Mouse (Mus musculus) hindbrain, embryonic 12.5 days (tissue): Measurements from ENCODE around the gene Oscp1. TPM values are rescaled to one million over a fixed set of nuclear protein-coding genes. Genes with fewer than 3 reads are reported as not detected.

Experiments
- ATAC-seq: fragments of 200-750 bp; cut with Nextera tagmentation; 2 replicates; pipeline ENCODE4 v1.8.0; 2017; ENCODE audit warnings: moderate TSS enrichment; ENCODE audit not compliant: low FRiP score
- H3K27ac ChIP-seq: fragments of 300-500 bp; sonication (generic); 2 replicates; pipeline ENCODE4 v1.5.1; 2016; ENCODE audit warnings: mild to moderate bottlenecking
- H3K27me3 ChIP-seq: fragments of 300-500 bp; sonication (generic); 2 replicates; pipeline ENCODE4 v1.6.1; 2016; ENCODE audit warnings: mild to moderate bottlenecking
- H3K36me3 ChIP-seq: fragments of 300-500 bp; sonication (generic); 2 replicates; pipeline ENCODE4 v1.6.1; 2016; ENCODE audit warnings: mild to moderate bottlenecking
- H3K4me1 ChIP-seq: fragments of 300-500 bp; sonication (generic); 2 replicates; pipeline ENCODE4 v1.6.1; 2016
- H3K4me2 ChIP-seq: fragments of 300-500 bp; sonication (generic); replicated peaks from 2 replicates; pipeline ENCODE4 v1.6.1; 2016; ENCODE audit warnings: mild to moderate bottlenecking
- H3K4me3 ChIP-seq: fragments of 300-500 bp; sonication (generic); 2 replicates; pipeline ENCODE4 v1.5.1; 2016; ENCODE audit warnings: mild to moderate bottlenecking
- H3K9ac ChIP-seq: fragments of 300-500 bp; sonication (generic); 2 replicates; pipeline ENCODE4 v1.6.1; 2016; ENCODE audit warnings: mild to moderate bottlenecking, moderate library complexity
- H3K9me3 ChIP-seq: fragments of 300-500 bp; sonication (generic); replicated peaks from 2 replicates; pipeline ENCODE4 v1.6.1; 2016; ENCODE audit warnings: mild to moderate bottlenecking
- WGBS: fragments of 180-500 bp; shearing (Covaris S2); methylation state at CpG from one replicate; pipeline ENCODE4 v1.1.7; 2016; 5-methylcytosine and 5-hydroxymethylcytosine counted together
- polyA plus RNA-seq: library from polyadenylated mRNA; unstranded; fragments of >200 nt; fragmentation: Nextera tagmentation; extraction: Ambion mirVana; gene quantifications from 2 replicates; pipeline ENCODE4 v1.2.1, GENCODE M21; 2016

The Oscp1 gene
- polyA plus RNA-seq, 1 experiment from 2014 or later: 25.0 TPM

DNA sequence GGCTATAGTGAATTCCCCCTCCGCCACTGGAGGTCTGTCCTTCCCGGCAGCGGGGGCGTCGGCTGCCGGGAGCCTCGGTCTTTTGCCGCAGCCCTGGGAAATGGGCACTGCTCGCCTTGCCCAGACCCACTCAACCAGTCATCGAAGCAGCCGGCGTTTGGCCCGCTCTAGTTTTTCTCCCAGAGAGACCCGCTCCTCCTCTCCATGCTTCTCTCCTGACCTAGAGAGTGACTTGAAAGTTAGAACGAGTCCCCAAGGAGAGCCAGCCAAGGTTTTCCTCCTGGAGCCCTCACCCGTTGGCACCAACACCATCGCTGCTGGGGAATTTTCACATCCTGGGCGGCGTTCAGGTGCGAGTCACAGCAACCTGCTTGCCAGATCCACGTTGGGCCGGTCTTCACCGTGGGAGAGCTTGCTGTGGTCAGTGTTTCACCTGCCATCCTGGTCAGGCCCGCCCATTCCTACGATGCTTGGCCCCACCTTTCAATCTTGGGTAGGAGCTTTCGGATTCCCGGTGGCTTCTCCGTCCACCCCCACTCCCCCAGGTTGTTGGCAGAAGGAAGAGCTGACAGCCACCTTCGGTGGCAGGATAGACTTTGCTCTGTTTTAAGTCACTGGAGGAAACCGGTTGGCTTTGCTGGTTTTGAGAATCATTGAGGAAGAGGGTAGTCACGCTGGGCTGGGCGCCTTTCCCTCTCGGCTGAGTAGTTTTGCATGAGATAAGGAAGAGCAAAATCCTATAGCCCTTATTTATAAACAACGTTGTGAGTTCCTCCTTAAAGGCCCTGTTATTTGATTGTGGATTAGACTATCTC lies 46.1 kb downstream of the Oscp1 start:
- Histone ChIP-seq H3K36me3 (peaks cover 7% of the 10 kb centered on the region; the same call in 1 of the 2 replicates), H3K4me2 (peak overlapping the region; percentile 97), H3K9me3 (no peaks in the 10 kb centered on the region), H3K4me3 (peak overlapping the region; percentile 94), H3K27ac (peak overlapping the region; percentile 30; the same call in 1 of the 2 replicates), H3K9ac (peak overlapping the region; percentile 91), H3K27me3 (no peaks in the 10 kb centered on the region), H3K4me1 (peaks cover 49% of the 10 kb centered on the region)
- 3% methylated on average over 34 of the region's 34 CpGs for WGBS
- ATAC-seq: peak; percentile 54

DNA sequence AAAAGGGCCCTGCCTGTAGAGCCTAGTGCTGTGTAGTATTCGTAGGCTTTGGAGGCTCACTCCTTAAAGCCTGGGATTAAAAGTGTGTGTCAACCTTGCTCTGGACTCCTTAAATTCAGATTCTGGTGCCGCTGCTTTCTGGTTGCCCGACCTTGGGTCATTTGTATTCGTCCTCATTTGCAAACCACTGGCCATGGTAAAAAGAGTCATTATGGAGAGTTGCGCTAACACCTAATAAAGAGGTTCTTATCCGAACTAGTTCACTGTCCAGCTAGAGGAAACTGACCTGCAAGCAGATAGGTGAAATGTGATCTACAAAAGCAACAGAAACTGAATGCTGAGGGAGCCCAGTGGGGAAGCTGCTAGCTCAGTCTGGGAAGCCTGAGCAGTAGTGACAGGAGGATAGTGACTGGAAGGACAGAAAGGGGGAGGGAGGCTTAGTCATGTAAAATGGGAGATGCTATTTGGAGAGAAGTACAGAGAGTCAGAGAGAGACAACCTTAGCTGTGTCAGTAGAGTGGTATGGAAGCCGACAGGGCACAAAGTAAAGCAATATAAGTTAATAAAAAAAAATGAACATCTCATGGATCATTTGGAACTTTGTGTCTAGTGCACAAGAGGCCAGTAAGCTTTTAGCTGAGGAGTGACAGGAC lies 46.9 kb downstream of the Oscp1 start:
- peak overlapping the region; percentile 97 for H3K4me2 ChIP-seq
- ATAC-seq: no peak
- H3K9ac ChIP-seq: peak overlapping the region; percentile 91
- H3K36me3 ChIP-seq: 0 out of 2 replicates have a peak, but pooled peaks cover under 1% of the 10 kb centered on the region
- whole genome bisulfite sequencing: 49% methylated on average over 7 of the region's 7 CpGs
- no peaks in the 10 kb centered on the region for H3K27me3 ChIP-seq
- no peaks in the 10 kb centered on the region for H3K9me3 ChIP-seq
- peaks cover 57% of the 10 kb centered on the region for H3K4me1 ChIP-seq
- no peak overlapping the region for H3K27ac ChIP-seq
- H3K4me3 ChIP-seq: peak overlapping the region; percentile 94

DNA sequence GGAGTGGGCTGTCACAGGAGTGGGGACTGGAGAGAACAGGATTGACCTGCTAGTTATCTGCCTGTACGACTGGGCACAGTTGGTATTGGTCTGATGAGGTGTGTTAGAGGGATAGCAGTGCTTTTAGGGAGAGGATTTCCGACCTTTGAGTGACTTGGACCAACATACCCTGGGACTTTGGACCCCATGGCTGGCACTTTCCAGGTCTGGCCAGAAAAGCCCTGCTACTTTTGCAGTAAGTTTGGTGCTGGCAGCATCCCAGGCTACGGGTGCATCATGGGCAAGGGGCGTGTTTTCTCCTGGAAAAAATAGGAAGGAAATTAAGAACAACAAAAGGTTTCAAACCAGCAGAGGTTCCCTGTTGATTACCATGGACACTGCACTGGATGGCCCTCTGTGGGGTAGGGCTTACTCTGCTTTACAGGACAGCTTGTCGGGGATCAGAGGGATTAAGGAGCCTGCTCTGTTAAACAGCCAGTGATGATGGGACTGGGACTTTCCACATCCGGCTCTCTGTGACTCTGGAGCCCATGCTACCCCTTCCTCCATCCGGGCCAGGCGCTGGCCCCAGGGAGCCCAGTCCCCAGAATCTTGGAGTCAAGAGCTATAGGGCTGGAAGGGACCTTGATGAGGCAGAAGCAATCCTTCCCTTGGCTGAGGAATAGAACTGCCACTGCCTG lies 49.8 kb downstream of the Oscp1 start:
- no peak overlapping the region for H3K27ac ChIP-seq

DNA sequence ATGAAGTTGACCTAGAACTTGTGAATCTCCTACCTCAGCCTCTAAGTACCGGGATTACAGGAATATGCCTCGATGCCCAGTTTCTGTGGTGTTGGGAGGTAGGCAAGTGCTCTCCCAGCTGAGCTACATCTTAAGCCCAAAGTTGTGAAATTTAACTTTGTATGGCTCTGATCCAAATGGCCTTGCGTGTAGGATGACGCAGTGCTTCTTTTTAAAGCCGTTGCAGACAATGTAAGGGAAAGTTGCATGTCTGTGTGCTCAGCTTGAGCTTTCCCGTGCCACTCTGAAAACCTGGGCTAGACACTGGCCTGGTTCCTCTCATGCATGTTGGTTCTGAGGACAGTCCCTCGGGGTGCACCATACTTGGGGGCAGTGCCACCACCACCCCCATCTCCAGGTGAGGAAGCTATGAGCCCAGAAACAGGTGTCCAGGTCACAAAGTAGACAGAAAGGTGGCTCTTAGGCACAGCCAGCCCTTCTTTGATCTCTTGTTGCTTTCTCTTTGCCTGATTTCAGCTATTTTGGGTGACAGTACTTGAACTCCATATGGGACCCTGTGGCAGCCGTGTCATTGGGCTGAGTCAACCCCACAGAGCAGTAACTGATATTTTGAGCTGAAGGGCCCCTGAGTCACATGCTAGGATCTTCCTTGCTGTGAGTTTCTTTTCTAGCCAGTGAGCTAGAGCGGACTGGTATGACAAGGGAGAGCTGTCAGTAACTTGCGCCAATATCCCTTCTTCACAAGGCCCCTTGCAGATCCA lies 51.4 kb downstream of the Oscp1 start:
- Histone ChIP-seq H3K9ac (0 out of 2 replicates have a peak overlapping the region, but pooled peaks have one; percentile 33), H3K27ac (peak overlapping the region; percentile 75), H3K4me2 (peak overlapping the region; percentile 9), H3K4me1 (peaks cover 61% of the 10 kb centered on the region), H3K27me3 (no peaks in the 10 kb centered on the region), H3K4me3 (no peak overlapping the region), H3K9me3 (no peaks in the 10 kb centered on the region), H3K36me3 (no peaks in the 10 kb centered on the region)
- no peak for ATAC-seq
- 78% methylated on average over 10 of the region's 10 CpGs for WGBS

More for the DNA sequence above, 49.8 kb downstream of the Oscp1 start:
- no peaks in the 10 kb centered on the region for H3K36me3 ChIP-seq
- WGBS: 65% methylated on average over 8 of the region's 8 CpGs
- H3K9me3 ChIP-seq: no peaks in the 10 kb centered on the region
- H3K4me2 ChIP-seq: no peak overlapping the region
- 0 out of 2 replicates have a peak overlapping the region, but pooled peaks have one; percentile 13 for H3K9ac ChIP-seq
- H3K4me1 ChIP-seq: peaks cover 63% of the 10 kb centered on the region
- ATAC-seq: no peak
- no peak overlapping the region for H3K4me3 ChIP-seq
- no peaks in the 10 kb centered on the region for H3K27me3 ChIP-seq

DNA sequence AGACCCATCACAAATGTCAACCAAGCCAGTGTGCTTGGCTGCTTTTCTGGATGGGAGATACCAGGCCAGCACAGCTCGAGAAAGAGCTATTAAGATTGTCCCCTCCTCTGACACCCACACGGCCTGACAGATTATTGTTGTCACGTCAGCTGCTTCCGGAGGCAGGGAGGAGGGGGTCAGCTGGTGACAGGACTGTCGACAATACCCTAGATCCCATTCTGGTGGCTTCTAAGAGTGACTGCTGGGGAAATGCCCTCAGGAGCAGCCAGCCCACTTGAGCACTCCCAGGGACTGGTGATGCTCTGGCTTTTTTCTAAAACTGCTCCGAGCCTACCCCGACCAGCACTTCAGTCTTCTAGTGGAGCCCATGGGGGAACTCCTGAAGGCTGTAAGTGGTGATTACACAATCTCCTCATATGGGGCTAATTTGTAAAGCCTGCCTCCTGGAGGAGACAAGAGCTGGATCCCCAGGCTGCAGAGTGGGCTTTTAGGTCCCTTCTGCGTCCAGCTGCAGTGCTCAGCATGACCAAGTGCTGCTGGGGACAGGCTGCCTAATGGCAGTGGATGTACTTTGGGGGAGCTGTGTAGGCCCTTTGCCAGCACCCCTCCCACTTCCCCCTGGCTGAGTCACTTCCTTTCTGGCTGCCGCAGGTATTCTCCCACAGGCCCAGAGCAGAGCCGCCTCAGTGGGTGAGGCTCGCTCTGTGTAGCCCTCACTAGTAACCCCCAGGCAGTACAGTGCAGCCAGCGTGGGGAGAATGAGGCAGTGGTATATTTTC lies 52.2 kb downstream of the Oscp1 start:
- Histone ChIP-seq H3K36me3 (no peaks in the 10 kb centered on the region), H3K27ac (peak overlapping the region; percentile 75), H3K9me3 (no peaks in the 10 kb centered on the region), H3K4me2 (peak overlapping the region; percentile 9), H3K9ac (peak overlapping the region; percentile 33), H3K27me3 (no peaks in the 10 kb centered on the region), H3K4me3 (no peak overlapping the region), H3K4me1 (peaks cover 58% of the 10 kb centered on the region)
- peak; percentile 58 for ATAC-seq
- WGBS: 12% methylated on average over 12 of the region's 12 CpGs

DNA sequence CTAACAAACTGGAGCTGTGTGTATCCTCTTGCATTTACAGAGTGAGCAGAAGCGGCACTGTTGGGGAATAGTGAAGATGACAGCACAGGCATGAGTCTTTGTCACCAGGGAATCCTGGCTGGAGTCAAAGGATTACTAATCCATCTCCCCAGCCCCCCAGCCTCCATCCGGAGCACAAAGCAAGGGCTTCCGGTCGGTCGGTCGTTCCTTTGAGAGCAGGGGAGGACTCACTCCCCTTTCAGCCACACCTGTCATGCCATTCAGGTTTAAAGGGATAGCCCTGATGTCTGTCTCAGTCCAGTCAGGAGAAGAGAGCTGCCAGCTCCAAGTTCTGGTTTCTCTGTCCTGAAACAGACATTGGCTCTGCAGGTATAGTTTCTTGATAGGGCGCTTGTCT lies 52.8 kb downstream of the Oscp1 start:
- ATAC-seq: no peak
- H3K9ac ChIP-seq: peak overlapping the region; percentile 33
- no peaks in the 10 kb centered on the region for H3K27me3 ChIP-seq
- peak overlapping the region; percentile 75 for H3K27ac ChIP-seq
- H3K4me3 ChIP-seq: no peak overlapping the region
- H3K36me3 ChIP-seq: no peaks in the 10 kb centered on the region
- peaks cover 58% of the 10 kb centered on the region for H3K4me1 ChIP-seq
- peak overlapping the region; percentile 9 for H3K4me2 ChIP-seq
- 24% methylated on average over 7 of the region's 7 CpGs for WGBS
- no peaks in the 10 kb centered on the region for H3K9me3 ChIP-seq

DNA sequence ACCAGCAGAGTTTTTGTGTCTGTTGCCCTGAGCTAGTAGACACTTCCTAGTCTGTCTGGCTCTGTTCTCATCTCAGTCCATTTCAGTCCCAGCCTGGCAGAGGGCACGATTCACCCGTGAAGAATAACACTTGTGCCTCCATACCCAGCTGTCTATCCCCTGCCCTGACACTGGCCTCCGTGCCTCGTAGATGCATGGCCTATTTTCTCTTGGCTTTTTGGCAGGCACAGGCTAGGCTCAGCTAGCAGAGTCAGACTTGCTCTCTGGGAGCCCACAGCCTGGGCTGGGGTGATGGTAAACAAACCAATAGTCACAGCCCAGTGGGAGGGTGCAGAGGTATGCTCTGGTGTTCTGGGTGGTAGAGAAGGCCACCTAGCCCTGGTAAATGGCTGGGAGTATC lies 54.9 kb downstream of the Oscp1 start:
- Histone ChIP-seq H3K9me3 (no peaks in the 10 kb centered on the region), H3K4me3 (no peak overlapping the region), H3K4me1 (peaks cover 46% of the 10 kb centered on the region), H3K27ac (no peak overlapping the region), H3K9ac (no peak overlapping the region), H3K36me3 (0 out of 2 replicates have a peak, but pooled peaks cover 6% of the 10 kb centered on the region), H3K27me3 (no peaks in the 10 kb centered on the region), H3K4me2 (no peak overlapping the region)
- 85% methylated on average over 4 of the region's 4 CpGs for WGBS
- ATAC-seq: no peak

DNA sequence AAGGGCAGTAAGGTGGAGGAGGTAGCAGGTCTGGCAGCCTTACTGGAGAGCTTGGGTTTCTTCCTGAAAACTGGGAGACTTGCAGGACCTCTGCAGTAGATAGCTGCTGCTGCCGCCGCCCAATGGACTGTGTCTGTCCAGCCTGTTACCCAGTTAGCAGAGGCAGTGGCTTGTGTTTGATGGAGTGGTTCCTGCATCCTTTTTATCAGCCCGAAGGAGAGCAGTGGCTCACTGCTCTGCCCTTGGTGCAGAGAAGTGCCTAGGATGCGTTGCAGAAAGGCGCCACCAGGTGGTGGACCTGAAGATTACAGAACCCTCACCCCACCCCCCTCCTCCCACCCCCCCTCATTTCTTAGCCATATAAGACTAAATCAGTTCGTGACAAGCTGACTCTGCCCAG lies 55.6 kb downstream of the Oscp1 start:
- 18% methylated on average over 6 of the region's 6 CpGs for WGBS
- ATAC-seq: no peak
- Histone ChIP-seq H3K27me3 (no peaks in the 10 kb centered on the region), H3K9ac (no peak overlapping the region), H3K4me2 (no peak overlapping the region), H3K4me3 (no peak overlapping the region), H3K27ac (no peak overlapping the region), H3K36me3 (0 out of 2 replicates have a peak, but pooled peaks cover 9% of the 10 kb centered on the region), H3K9me3 (no peaks in the 10 kb centered on the region), H3K4me1 (peaks cover 42% of the 10 kb centered on the region)

DNA sequence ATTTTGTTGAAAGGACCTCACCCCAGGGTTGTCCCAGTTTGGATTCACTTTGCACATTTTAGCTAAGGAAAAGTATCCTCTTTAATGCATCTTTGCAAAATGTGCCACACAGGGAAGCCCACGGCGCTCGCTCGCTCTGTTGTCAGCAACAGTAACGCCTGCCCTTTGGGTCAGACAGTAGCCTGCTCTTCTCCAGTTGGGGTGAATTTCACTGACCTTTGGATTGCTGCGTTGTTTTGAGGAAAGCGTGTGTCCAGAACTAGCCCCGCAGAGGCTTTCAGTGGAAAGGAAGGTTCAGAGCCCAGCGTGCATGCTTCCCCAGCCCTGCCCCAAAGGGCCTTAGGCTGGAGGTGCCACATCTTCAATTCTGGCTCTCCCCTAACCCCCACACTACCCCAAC lies 57.0 kb downstream of the Oscp1 start:
- Histone ChIP-seq H3K27me3 (no peaks in the 10 kb centered on the region), H3K36me3 (0 out of 2 replicates have a peak, but pooled peaks cover 12% of the 10 kb centered on the region), H3K27ac (no peak overlapping the region), H3K4me1 (peaks cover 31% of the 10 kb centered on the region), H3K4me2 (no peak overlapping the region), H3K9me3 (no peaks in the 10 kb centered on the region), H3K9ac (no peak overlapping the region), H3K4me3 (no peak overlapping the region)
- ATAC-seq: no peak
- WGBS: 82% methylated on average over 9 of the region's 9 CpGs

DNA sequence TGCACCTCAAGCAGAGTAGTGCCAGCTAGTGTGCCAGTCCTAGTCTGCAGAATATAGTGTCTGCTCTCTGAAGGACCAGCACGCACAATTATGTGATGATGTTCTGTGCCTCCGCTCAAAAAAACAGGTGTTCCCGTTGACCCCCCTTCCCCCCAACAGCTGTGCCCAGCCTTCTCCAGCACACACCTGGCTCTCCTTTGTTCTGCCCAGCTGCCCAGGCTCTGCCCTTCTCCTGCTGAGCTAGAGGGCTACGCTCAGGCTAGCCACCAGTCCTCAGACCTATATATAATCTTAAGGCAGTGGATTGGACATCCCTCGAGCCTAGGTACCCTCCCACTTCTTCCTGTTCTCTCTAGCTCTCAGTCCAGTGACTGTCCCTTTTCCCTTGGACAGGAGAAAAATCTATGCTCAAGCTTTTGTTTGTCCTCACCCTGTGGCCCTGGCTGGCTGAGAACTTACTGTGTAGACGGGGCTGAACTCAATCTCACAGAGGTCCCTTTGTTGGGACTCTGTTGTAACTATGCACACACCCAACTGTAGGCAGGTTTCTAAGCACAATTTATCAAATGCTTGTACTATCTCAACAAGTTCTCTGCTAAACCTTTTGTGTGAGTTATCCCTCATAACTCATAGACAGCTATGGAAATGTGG lies 57.6 kb downstream of the Oscp1 start:
- 0 out of 2 replicates have a peak, but pooled peaks cover 2% of the 10 kb centered on the region for H3K9me3 ChIP-seq
- H3K27ac ChIP-seq: no peak overlapping the region
- no peak overlapping the region for H3K4me2 ChIP-seq
- H3K27me3 ChIP-seq: no peaks in the 10 kb centered on the region
- H3K36me3 ChIP-seq: peaks cover 15% of the 10 kb centered on the region; the same call in 1 of the 2 replicates
- WGBS: 69% methylated on average over 6 of the region's 6 CpGs
- no peak overlapping the region for H3K4me3 ChIP-seq
- peaks cover 25% of the 10 kb centered on the region for H3K4me1 ChIP-seq
- no peak for ATAC-seq
- H3K9ac ChIP-seq: no peak overlapping the region

DNA sequence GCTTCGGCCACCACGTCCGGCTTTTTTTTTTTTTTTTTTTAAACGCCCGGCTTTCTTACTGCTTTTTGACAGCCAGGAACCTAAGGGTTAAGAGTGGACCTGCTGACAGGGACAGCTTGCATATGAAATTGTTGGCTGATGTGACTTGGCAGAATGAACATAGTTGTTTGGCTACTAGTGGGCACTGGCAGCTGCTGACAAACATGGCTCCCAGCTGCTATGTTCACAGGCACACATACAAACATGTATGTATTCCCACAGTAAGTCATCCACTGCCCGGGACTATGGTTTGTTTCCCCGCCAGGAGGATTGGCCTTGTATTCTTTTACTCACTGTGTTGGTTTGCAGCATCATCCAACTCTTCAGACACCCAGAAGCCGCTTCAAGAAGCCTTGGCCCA lies 58.8 kb downstream of the Oscp1 start:
- WGBS: 86% methylated on average over 8 of the region's 8 CpGs
- Histone ChIP-seq H3K4me3 (no peak overlapping the region), H3K36me3 (peaks cover 23% of the 10 kb centered on the region; the same call in 1 of the 2 replicates), H3K4me2 (no peak overlapping the region), H3K9me3 (peaks cover 11% of the 10 kb centered on the region; the same call in 1 of the 2 replicates), H3K27ac (no peak overlapping the region), H3K4me1 (peaks cover 18% of the 10 kb centered on the region), H3K9ac (no peak overlapping the region), H3K27me3 (no peaks in the 10 kb centered on the region)
- ATAC-seq: no peak
